Mouse (Mus musculus) fat pad, adult 2 months (tissue): Measurements from ENCODE around the gene Erg.

Experiments used
- DNase-seq: peaks from one replicate; pipeline ENCODE4 v3.0.0-alpha.2; 2011; ENCODE audit warnings: low read depth, low spot score; ENCODE audit errors: extremely low read depth

The Erg gene

DNA sequence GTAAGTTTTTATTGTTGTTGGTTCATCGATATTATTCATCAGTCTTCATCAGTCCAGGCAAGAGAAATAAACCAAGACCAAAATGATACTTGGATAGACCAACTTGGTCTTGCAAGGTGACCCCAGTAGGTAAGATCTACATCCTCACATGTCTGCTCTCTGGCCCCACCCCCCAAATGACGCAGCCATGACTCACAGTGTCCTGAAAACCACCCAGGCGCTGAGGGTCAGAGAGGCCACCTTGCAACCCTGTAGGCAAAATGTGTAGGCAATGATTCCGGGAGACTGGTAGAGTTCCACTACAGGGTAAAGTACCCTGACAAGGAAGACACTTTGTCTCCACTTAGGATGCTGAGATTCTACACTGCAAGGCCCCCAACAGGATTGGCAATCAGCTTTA lies 138.5 kb downstream of the Erg start:
- DNase-seq = no peak

GRCm38 (mm10) chr16:95446368-95446767 lies 140.0 kb downstream of the Erg start:
- DNase-seq = no peak

DNA sequence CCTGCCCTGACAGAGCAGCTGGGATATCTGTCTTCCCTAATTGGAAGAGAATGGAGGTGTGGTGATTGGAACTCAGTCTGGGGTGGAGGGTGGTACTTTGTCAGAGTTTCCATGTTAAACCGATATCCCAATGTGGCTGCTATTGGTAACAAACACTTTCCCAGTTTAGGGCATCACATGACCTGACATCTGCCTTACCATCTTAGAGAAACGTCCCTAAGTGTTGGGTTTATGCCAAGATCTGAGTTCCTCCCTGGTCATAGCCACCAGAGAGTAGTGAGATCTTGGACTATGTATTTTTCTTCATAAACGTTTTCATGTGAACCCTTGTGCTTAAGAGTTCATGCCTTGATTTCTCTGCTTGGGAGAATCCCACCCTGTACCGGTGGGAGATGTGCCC lies 144.4 kb downstream of the Erg start:
- DNase-seq = no peak

GRCm38 (mm10) chr16:95441179-95441578 lies 145.2 kb downstream of the Erg start:
- DNase-seq = no peak

GRCm38 (mm10) chr16:95440334-95440733 lies 146.1 kb downstream of the Erg start:
- no peak for DNase-seq

- no peak for DNase-seq
These were observed 146.6 kb downstream of the Erg start for GRCm38 (mm10) chr16:95439794-95440193.

DNA sequence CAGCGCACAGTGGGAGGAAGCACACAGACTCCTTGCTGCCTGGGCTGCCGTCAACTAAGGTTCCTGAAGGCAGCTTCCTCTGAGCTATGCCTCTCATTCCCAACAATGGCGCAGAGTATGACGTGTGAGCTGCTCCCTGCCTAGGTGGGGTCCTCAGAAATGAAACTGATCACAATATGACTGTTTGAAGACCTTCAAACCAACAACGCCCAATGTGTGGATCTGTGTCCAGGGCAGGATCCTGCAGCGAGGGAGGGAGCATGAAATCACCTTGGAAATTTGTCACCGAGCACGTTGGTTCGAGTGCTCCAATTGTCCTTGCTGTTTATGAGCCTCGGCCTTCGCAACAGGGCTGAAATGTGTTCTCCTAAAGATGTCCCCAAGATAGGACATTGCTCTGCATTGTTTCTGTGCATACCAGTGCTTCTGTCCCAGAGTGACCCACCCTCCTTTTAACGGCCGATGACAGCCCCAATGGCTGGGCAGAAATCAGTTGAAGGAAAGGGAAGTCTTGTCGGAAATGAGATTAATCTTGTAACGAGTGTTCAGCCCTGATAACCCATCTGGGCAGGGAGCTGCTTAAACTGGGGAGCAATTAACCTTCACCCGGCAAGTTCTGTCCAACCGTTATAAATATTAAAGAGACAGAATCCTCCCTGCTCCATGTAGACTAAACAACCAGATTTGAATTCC lies 147.4 kb downstream of the Erg start:
- DNase-seq = no peak

DNA sequence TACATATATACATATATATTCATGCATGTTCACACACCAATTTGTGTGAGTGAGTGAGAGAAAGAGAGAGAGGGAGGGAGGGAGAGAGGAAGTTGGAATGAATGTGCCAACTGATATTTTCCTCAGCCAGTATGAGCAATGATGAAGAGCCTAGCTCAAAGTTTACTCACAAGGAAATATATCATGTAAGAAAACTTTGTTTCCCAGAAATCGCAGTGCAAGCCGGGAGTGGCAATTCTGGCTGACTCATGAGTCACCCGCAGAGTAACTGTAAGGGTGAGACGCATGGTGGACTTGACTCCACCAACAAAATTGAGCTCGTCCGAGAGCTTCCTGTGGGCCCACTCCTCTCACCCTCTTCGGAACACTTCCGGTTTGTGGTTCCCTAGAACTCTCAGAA lies 149.8 kb downstream of the Erg start:
- no peak for DNase-seq

DNA sequence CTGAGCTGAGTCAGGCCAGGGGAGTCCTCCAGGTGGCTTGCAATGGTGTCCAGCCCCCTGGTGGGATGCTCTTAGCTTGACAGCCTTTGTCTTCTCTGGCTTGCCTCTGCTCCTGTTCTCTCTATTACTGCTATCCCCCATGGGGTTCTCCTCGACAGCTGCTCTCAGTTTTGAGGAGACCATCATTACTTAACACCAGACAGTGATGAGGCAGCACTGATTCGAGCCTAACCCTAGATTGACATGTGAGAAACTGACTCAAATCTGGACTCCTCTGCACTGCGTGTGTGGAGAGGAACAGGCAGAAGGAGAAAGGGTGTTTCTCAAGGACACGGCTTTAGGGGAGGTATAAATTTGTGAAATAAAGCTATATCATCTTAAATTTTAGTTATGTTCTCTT lies 150.3 kb downstream of the Erg start:
- no peak for DNase-seq

DNA sequence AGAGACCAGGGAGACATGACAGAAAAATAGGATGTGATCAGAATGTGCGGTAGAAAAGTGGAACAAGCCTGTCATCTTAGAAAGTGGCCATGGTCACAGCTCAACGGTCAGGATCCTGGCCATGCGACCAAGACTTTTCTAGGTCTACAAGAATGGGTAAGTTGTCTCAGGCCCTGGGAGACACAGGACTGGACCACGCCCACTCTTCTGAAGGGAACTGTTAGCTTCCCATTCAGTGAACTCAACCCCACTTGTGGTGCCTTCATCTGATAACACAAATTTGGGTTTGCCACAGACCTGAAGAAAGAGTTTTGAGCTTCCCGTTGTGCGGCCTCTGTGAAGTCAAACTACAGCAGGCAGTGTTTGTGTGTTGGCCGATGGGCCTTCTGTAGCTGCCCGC lies 152.0 kb downstream of the Erg start:
- no peak for DNase-seq

GRCm38 (mm10) chr16:95432540-95432971 lies 153.8 kb downstream of the Erg start:
- DNase-seq = no peak

- no peak for DNase-seq
These were observed 156.5 kb downstream of the Erg start for GRCm38 (mm10) chr16:95429851-95430250.

GRCm38 (mm10) chr16:95428239-95428638 lies 158.2 kb downstream of the Erg start:
- DNase-seq = no peak

- DNase-seq = no peak
These were observed 158.9 kb downstream of the Erg start for GRCm38 (mm10) chr16:95427512-95427911.

DNA sequence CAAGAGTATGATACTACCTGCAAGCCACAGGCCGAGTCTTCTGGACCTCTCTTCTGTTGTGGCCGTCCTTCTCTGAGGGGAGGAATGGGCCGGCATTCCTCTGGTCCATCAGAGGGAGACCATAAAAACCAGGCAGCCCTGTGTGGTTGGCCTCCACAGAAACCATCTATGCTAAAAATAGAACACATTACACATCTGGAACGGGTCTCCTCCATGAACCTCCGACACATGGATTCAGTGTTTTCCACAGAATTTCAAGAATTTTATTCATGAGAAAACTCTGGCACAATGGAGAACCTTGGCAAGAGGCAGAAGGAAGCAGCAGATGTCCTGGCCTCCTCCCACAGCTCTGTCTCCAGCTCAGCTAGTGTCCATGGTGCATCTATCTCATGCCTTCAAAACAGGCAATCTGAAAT lies 163.7 kb downstream of the Erg start:
- DNase-seq = no peak

DNA sequence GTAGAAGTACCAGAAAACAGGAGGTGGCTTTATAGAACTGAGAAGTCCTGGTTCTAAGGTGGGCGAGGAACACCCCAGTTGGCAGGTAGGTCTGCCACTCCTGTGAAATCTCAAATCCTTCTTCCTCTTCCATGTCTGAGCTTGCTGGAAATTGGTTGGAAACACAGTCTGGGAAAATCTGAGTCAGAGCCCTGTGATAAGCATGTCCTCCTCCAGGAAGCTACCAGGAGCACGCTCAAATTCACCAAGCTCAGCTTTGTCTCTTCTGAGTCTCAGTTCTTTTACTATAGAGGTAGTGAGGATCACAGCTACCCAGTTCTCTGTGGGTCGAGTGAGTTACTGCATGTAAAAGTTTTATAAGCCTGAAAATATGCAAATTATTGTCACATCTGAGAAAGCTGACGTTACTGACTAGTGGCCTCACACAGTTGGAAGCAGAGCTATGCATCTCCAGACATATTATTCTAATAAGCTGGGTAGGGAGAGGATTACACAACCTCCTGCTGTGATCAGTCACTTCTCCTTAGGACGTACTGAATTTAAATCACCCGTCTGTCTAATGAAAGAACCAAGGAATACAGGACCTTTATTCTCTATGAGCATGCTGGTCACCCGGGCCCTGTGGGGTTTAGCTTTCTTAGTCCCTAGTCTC lies 165.0 kb downstream of the Erg start:
- no peak for DNase-seq

DNA sequence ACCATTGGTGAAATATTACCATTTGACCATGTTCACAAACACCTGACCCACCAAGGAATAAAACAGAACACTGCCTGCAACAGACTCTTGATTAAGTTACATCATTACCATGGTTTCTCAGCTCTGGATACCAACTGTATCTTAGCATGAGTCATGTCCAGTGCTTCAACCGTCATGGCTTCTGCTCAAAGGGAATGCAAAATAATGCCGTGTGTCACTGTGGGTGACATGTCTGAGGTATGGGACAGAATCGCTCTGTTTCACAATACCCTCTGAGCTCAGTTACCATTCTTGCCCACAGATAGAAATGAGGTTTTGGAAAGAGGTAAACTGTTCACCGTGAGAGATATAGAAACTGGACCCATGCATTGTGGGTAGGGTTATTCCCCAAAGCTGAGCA lies 170.5 kb downstream of the Erg start:
- no peak for DNase-seq

DNA sequence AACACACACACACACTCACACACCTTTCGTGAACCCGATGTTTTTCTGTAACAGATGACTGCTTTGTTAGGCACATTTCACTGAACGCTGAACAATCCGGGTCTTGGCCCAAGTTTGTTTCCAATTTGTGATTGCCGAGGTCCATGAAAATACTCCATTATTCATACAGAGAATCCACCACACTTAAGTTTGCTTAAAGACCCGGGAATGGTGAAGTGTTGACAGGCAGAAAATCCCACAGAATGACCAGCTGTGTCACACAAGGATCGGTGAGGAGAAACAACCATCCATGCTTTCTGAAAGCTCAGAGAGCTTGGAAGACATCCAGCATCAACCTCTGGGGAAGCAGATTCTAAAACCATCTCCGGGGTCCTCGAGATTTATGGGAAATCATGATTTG lies 171.0 kb downstream of the Erg start:
- no peak for DNase-seq

DNA sequence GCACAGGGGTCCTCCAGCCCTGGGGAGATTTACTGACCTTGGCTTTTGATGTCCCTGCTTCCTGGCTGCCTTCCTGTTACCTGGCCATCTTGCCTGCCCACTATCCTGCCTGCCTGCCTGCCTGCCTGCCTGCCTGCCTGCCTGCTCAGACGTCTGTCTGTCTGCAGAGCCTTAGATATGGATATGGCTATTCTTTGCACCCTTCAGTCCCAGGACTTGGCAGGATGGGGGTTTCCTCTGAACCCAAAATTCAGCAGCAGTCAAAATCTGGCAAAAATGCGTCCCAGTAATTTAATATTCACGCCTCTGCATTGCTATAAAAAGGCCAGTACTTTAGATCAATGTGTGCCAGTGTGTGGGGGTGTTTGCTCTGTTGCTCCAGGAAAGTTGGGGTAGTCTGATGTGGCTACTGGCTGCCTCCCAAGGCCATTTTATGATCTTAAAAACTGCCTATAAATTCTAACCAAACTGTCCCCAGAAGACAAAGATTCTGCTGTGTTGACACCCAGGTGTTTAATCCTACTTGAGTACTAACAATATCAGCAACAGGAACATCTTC lies 172.9 kb downstream of the Erg start:
- peak; percentile 11 for DNase-seq

- DNase-seq = peak; percentile 11
These were observed 178.3 kb downstream of the Erg start for GRCm38 (mm10) chr16:95408096-95408495.

DNA sequence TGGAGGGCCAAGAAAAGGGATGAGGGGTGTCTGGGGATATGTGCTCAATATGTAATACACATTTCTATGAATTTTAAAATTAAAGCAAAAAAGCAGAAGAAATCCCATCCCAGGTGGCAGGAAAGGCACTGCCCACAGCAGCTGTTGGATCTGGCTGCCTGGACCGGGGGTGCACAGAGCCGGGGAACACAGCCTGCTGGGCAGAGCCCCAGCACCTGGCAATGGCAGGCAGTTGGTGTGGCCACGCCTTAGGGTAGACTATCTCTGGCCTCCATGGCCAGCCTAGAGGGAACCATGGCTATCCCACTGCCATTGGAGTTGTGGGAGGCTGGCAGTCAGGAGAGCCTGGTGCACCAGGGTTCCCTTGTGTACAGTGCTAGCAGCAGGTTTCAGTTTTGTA lies 180.9 kb downstream of the Erg start:
- no peak for DNase-seq

- DNase-seq = no peak
These were observed 182.9 kb downstream of the Erg start for GRCm38 (mm10) chr16:95403453-95403852.

DNA sequence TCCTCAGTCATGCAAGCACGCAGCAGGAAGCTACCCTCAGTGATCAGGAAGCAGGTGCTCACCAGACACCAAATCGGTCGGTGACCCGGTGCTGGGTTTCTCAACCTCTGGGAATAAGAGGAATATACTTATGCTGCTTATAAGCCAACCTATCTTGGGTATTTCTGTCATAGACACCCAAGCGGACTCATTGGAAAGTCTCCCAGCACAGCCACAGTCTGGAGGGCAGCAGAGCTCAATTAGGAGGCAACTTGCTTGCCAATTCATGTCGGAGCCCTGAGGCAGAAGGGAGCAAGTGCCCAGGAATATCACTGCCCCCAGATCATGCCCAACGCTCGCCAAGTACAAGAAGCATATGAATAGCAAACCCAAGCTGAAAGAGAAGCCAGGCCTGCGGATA lies 184.5 kb downstream of the Erg start:
- DNase-seq = no peak
